Mouse (Mus musculus): ENCODE data around the gene Angptl2.

GRCm38 (mm10) chr2:33220674-33221338 lies 4.9 kb downstream of the Angptl2 start:
- TF ChIP-seq CTCF (IDR thresholded peaks at IDR 0.05) (no peak), EP300 (IDR thresholded peaks at IDR 0.05) (no peak)

Data from lung, postnatal 0 days (tissue).